Mouse (Mus musculus): ENCODE measurements at regions not wholly inside any gene's neighbourhood (a gene's known extent, or its start where the extent isn't known, plus 50 kb on each side); places are given as distances from the start of the nearest gene placed in this dataset.

DNA sequence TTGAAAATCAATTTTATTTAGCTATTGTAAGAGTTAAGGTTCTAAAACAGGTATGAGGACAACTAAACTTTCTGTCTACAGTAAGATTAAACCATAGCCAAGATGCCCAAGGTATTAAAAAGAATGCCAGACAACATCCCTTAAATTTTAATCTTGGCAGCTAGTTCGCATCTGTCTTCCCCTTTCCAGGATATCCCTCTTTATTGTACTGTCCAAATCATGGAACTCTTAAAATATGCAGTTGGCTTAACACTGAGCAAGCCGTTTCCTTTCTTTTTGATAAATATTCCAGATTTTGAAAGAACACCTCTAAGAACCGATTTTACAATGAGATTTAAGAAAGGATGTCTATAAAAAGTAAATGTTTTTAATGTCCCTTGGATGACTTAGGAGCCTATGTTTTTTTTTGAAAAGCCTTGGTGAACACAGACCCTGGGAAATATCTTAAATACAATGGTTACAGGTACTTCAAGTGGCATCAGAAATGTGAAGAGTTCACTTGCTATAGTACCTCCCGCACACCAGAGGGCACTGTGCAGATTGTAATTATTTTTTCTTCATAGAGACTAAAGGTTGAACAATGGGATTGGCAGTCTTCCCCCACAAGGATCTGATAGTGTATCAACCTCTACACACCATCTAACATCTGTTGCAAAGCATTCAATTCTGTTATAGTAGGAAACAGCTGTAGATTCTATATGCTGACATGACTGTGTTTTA, 237.5 kb upstream of the Gm12728 start:
- DNase-seq (ENCODE audit: low spot score) (no peak), ATAC-seq (ENCODE audit: low FRiP score, low read depth) (no peak)
- no peak overlapping the region for H3K27ac ChIP-seq (replicated peaks; ENCODE audit: low read depth, low read length)
- H3K4me1 ChIP-seq (ENCODE audit: control insufficient read depth, insufficient read depth, low read length) = peaks cover 11% of the 10 kb centered on the region
- H3K27me3 ChIP-seq (ENCODE audit: control insufficient read depth, insufficient read depth, low read length) = no peaks in the 10 kb centered on the region
- H3K4me3 ChIP-seq (replicated peaks; ENCODE audit: low read length) = no peak overlapping the region
- H3K9ac ChIP-seq (ENCODE audit: low read depth, low read length, severe bottlenecking) = no peak overlapping the region
- H3K4me2 ChIP-seq (replicated peaks; ENCODE audit: low read depth, low read length, severe bottlenecking) = no peak overlapping the region
- no peak for TF ChIP-seq POLR2A (IDR thresholded peaks at IDR 0.05; ENCODE audit: borderline replicate concordance, extremely low read depth, insufficient read depth, insufficient read length)
- 88% methylated on average over 4 of the region's 4 CpGs for WGBS
- no peaks in the 10 kb centered on the region for H3K36me3 ChIP-seq (ENCODE audit: control insufficient read depth, insufficient read depth, low read length)
- no peaks in the 10 kb centered on the region for H3K9me3 ChIP-seq (ENCODE audit: control insufficient read depth, low read length)

DNA sequence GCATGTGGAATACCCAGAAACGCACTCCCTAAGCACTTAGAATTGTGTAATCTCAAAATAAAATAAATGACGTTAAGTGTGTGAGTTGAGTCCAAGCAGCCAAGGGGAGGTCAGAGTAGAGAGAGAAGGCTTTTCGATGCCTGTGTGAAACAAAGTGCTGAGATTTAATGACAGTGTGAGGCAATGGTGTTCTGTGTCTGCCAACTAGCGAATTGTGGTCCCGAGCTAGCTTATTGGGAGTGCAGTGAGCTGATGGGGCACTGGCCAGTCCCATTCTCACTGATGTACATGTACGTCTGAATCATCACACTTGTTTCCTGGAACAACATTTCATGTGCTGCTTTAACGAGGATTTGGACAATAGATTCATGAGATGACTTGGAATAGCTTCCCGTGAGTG, 234.7 kb upstream of the Gm12728 start:
- Histone ChIP-seq H3K27me3 (ENCODE audit: control insufficient read depth, insufficient read depth, low read length) (no peaks in the 10 kb centered on the region), H3K9ac (ENCODE audit: low read depth, low read length, severe bottlenecking) (no peak overlapping the region), H3K4me1 (ENCODE audit: control insufficient read depth, insufficient read depth, low read length) (peaks cover 6% of the 10 kb centered on the region), H3K4me2 (replicated peaks; ENCODE audit: low read depth, low read length, severe bottlenecking) (no peak overlapping the region), H3K36me3 (ENCODE audit: control insufficient read depth, insufficient read depth, low read length) (no peaks in the 10 kb centered on the region), H3K4me3 (replicated peaks; ENCODE audit: low read length) (no peak overlapping the region), H3K9me3 (ENCODE audit: control insufficient read depth, low read length) (no peaks in the 10 kb centered on the region), H3K27ac (replicated peaks; ENCODE audit: low read depth, low read length) (no peak overlapping the region)
- TF ChIP-seq POLR2A (IDR thresholded peaks at IDR 0.05; ENCODE audit: borderline replicate concordance, extremely low read depth, insufficient read depth, insufficient read length) = no peak
- ATAC-seq (ENCODE audit: low FRiP score, low read depth) = no peak
- DNase-seq (ENCODE audit: low spot score) = no peak
- 80% methylated on average over 8 of the region's 8 CpGs for WGBS

DNA sequence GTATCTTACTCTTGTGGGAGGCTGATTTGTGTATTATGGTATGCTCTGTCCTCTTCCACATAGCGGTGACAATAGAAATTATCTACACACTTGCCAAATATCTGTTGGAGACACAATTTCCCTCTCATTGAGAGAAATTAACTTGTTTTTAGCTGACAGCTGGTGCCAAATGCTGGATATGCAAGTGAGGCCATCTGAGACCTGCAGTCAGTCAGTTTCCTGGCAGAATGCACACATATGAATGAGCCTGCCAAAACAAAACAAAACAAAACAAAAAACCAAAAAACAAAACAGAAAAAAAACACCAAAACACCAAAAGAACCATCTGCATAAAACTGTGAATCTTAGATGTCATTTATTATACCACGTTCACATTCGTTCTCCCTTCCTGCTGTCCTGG, 233.7 kb upstream of the Gm12728 start:
- Histone ChIP-seq H3K9me3 (ENCODE audit: control insufficient read depth, low read length) (no peaks in the 10 kb centered on the region), H3K9ac (ENCODE audit: low read depth, low read length, severe bottlenecking) (no peak overlapping the region), H3K4me1 (ENCODE audit: control insufficient read depth, insufficient read depth, low read length) (no peaks in the 10 kb centered on the region), H3K27me3 (ENCODE audit: control insufficient read depth, insufficient read depth, low read length) (no peaks in the 10 kb centered on the region), H3K36me3 (ENCODE audit: control insufficient read depth, insufficient read depth, low read length) (no peaks in the 10 kb centered on the region), H3K4me3 (replicated peaks; ENCODE audit: low read length) (no peak overlapping the region), H3K27ac (replicated peaks; ENCODE audit: low read depth, low read length) (no peak overlapping the region), H3K4me2 (replicated peaks; ENCODE audit: low read depth, low read length, severe bottlenecking) (no peak overlapping the region)
- DNase-seq (ENCODE audit: low spot score) (no peak), ATAC-seq (ENCODE audit: low FRiP score, low read depth) (no peak)
- no peak for TF ChIP-seq POLR2A (IDR thresholded peaks at IDR 0.05; ENCODE audit: borderline replicate concordance, extremely low read depth, insufficient read depth, insufficient read length)
- WGBS = 96% methylated on average over 3 of the region's 3 CpGs

DNA sequence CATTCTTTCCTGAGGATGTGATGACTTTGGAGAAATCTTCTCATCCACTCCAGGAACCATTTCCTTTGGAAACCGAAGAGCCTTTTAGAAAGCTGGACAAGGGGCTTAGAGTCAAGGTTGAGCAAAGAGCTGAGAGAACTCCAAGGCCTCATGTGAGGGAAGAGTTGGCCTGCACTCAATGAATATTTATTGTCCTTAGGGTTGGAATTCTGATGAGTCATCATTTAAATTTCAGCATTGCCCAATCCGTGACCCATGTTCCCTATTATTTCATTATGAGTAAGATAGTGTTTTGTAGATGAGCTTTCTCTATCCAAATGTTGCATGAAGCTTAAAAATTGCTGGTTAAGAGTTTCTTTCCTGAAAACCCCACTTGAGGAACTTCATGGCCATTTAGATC, 232.3 kb upstream of the Gm12728 start:
- DNase-seq (ENCODE audit: low spot score) = no peak
- TF ChIP-seq POLR2A (IDR thresholded peaks at IDR 0.05; ENCODE audit: borderline replicate concordance, extremely low read depth, insufficient read depth, insufficient read length) = no peak
- Histone ChIP-seq H3K9me3 (ENCODE audit: control insufficient read depth, low read length) (no peaks in the 10 kb centered on the region), H3K36me3 (ENCODE audit: control insufficient read depth, insufficient read depth, low read length) (no peaks in the 10 kb centered on the region), H3K4me3 (replicated peaks; ENCODE audit: low read length) (no peak overlapping the region), H3K9ac (ENCODE audit: low read depth, low read length, severe bottlenecking) (no peak overlapping the region), H3K4me2 (replicated peaks; ENCODE audit: low read depth, low read length, severe bottlenecking) (no peak overlapping the region), H3K27me3 (ENCODE audit: control insufficient read depth, insufficient read depth, low read length) (no peaks in the 10 kb centered on the region), H3K27ac (replicated peaks; ENCODE audit: low read depth, low read length) (no peak overlapping the region), H3K4me1 (ENCODE audit: control insufficient read depth, insufficient read depth, low read length) (no peaks in the 10 kb centered on the region)
- WGBS = 87% methylated on average over 2 of the region's 2 CpGs
- ATAC-seq (ENCODE audit: low FRiP score, low read depth) = no peak

DNA sequence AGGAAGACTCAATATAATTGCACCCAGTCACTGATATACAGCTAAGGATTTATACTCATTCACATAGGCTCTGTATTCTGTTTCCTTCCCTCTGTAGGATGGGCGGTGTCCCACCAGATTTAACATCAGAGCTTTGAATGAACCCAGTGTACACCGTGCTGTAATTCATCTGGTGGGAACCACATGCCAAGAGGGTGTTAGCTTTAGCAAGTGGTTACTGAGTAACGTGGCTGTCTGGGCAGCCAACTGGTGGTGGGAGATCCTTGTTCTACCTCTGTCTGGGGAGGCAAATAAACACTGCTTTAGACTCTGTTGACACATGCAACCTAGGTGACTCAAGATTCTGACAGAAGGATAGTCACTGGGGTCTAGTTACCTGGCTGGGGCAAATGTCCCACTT, 229.6 kb upstream of the Gm12728 start:
- no peak overlapping the region for H3K27ac ChIP-seq (replicated peaks; ENCODE audit: low read depth, low read length)
- DNase-seq (ENCODE audit: low spot score) (no peak), ATAC-seq (ENCODE audit: low FRiP score, low read depth) (no peak; the same call in 1 of the 2 replicates)
- no peaks in the 10 kb centered on the region for H3K36me3 ChIP-seq (ENCODE audit: control insufficient read depth, insufficient read depth, low read length)
- H3K9ac ChIP-seq (ENCODE audit: low read depth, low read length, severe bottlenecking) = no peak overlapping the region
- H3K4me3 ChIP-seq (replicated peaks; ENCODE audit: low read length) = no peak overlapping the region
- WGBS = 47% methylated on average over 3 of the region's 3 CpGs
- no peak overlapping the region for H3K4me2 ChIP-seq (replicated peaks; ENCODE audit: low read depth, low read length, severe bottlenecking)
- no peaks in the 10 kb centered on the region for H3K27me3 ChIP-seq (ENCODE audit: control insufficient read depth, insufficient read depth, low read length)
- H3K4me1 ChIP-seq (ENCODE audit: control insufficient read depth, insufficient read depth, low read length) = no peaks in the 10 kb centered on the region
- TF ChIP-seq POLR2A (IDR thresholded peaks at IDR 0.05; ENCODE audit: borderline replicate concordance, extremely low read depth, insufficient read depth, insufficient read length) = no peak
- no peaks in the 10 kb centered on the region for H3K9me3 ChIP-seq (ENCODE audit: control insufficient read depth, low read length)

All from limb, embryonic 14.5 days (tissue).